Mouse (Mus musculus) thymus, adult 2 months (tissue): ENCODE measurements at regions not wholly inside any gene's neighbourhood (a gene's known extent, or its start where the extent isn't known, plus 50 kb on each side); places are given as distances from the start of the nearest gene placed in this dataset.

Experiments
- CTCF ChIP-seq: fragments of 200-500 bp; IDR thresholded peaks from 2 replicates; pipeline ENCODE4 v1.5.1; 2012; ENCODE audit warnings: mild to moderate bottlenecking, control low read depth, low read length, moderate library complexity, borderline replicate concordance; ENCODE audit not compliant: control insufficient read depth, poor library complexity, insufficient read depth; ENCODE audit errors: extremely low read depth
- POLR2A ChIP-seq: fragments of 200-500 bp; IDR thresholded peaks from 2 replicates; pipeline ENCODE4 v1.6.1; 2012; ENCODE audit warnings: mild to moderate bottlenecking, low read length, control low read depth, moderate library complexity; ENCODE audit not compliant: control insufficient read depth, poor library complexity, insufficient read depth; ENCODE audit errors: extremely low read depth

DNA sequence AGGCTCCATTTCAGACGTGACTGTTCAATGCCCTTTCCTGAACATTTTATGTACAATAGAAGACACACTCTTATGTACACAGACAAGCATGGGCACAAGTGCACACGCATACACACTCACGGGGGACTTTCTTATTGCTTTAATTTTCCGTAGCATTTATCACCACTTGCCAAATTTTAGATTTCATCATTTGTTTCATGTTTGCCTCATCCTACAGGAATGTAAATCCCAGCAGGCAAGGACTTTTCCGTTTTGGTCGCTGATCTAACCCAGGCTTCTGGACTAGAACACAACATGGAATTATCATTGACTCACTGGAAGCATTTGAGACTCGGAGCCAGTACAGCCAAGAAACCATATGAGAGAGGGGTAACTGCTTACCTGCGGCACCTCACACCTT is 81.3 kb downstream of the Cdc42ep3 start:
- TF ChIP-seq POLR2A (no peak), CTCF (no peak)
